Mouse (Mus musculus) spleen, adult 2 months (tissue): ENCODE results near the gene Eftud2.

ENCODE experiments used
- CTCF ChIP-seq: fragments of 200-500 bp; IDR thresholded peaks from 2 replicates; pipeline ENCODE4 v1.5.1; 2011; ENCODE audit warnings: mild to moderate bottlenecking, inconsistent platforms; ENCODE audit not compliant: insufficient read depth, insufficient read length, insufficient replicate concordance; ENCODE audit errors: extremely low read depth
- POLR2A ChIP-seq: fragments of 200-500 bp; IDR thresholded peaks from 2 replicates; pipeline ENCODE4 v1.6.1; 2011; ENCODE audit warnings: low read depth, low read length, inconsistent platforms

GRCm38 (mm10) chr11:102921491-102921890, 40.7 kb upstream of the Eftud2 start:
- TF ChIP-seq CTCF (no peak), POLR2A (no peak)
